Mouse (Mus musculus) kidney, postnatal 36 days (tissue): ENCODE results near the gene Ucn3.
A peak's percentile ranks its signal among the peaks of the same experiment; 100 is the strongest.

Experiments
- DNase-seq, 2 experiments: peaks; one replicate each; pipeline ENCODE4 v3.0.0; 2021 to 2022; ENCODE audit warnings: mixed read lengths in 2 of 2

The Ucn3 gene

GRCm38 (mm10) chr13:3891479-3892087 lies 53.6 kb downstream of the Ucn3 start:
- peak; percentile 67 to 74 for DNase-seq
